Mouse (Mus musculus) stomach, postnatal 0 days (tissue): ENCODE results near the gene Fam120b.

Experiments used
- CTCF ChIP-seq: IDR thresholded peaks from 2 replicates; pipeline ENCODE4 v1.5.1; 2016; ENCODE audit warnings: antibody characterized with exemption, low read depth, mild to moderate bottlenecking, moderate library complexity
- EP300 ChIP-seq: optimal IDR thresholded peaks from 2 replicates; pipeline ENCODE3; 2016; ENCODE audit warnings: antibody characterized with exemption

DNA sequence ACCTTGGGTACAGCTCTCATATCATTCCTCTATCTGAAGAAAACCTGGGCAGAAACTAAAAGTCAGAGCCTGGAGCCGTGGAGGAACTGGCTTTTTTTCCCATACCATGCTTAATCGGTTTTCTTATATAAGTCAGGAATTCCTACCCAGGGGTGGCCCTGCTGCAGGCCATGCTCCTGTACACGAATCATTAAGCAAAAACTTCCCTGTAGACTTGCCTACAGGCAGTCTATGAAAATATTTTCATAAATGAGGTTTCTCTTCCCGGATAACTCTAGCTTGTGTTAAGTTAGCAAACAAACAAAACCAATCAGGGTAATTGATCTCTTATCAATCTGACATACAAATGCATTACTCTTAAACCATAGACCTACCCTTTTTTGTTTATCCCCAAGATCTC, 7.1 kb upstream of the Fam120b start:
- no peak for TF ChIP-seq CTCF
- no peak for TF ChIP-seq EP300
